Mouse (Mus musculus) CH12.LX (cell line): ENCODE measurements at regions not wholly inside any gene's neighbourhood (a gene's known extent, or its start where the extent isn't known, plus 50 kb on each side); places are given as distances from the start of the nearest gene placed in this dataset.

Experiments used
- CTCF ChIP-seq, 2 experiments: IDR thresholded peaks in 1 of 2; conservative IDR thresholded peaks in 1 of 2; 2 replicates each; pipeline ENCODE4 v1.5.1; 2011 to 2012; ENCODE audit warnings: low read depth in 2 of 2, low read length in 2 of 2, improper control_type of control experiment in 1 of 2, inconsistent platforms in 1 of 2, mild to moderate bottlenecking in 1 of 2, moderate library complexity in 1 of 2
- EP300 ChIP-seq: IDR thresholded peaks from 2 replicates; pipeline ENCODE4 v1.6.1; 2011; ENCODE audit warnings: low read length, improper control_type of control experiment
- HCFC1 ChIP-seq: IDR thresholded peaks from 2 replicates; pipeline ENCODE4 v1.6.1; 2012; ENCODE audit warnings: low read depth, mild to moderate bottlenecking, inconsistent platforms, low read length, improper control_type of control experiment
- MAX ChIP-seq: IDR thresholded peaks from 2 replicates; pipeline ENCODE4 v1.6.1; 2011; ENCODE audit warnings: low read length, improper control_type of control experiment
- MEF2A ChIP-seq: IDR thresholded peaks from 2 replicates; pipeline ENCODE4 v1.6.1; 2014; ENCODE audit warnings: low read depth, mild to moderate bottlenecking, inconsistent platforms, low read length, improper control_type of control experiment, borderline replicate concordance
- MXI1 ChIP-seq: IDR thresholded peaks from 2 replicates; pipeline ENCODE4 v1.6.1; 2011; ENCODE audit warnings: mild to moderate bottlenecking, low read depth, low read length, improper control_type of control experiment
- MYC ChIP-seq: IDR thresholded peaks from 2 replicates; pipeline ENCODE4 v1.6.1; 2011; ENCODE audit warnings: low read depth, mild to moderate bottlenecking, improper control_type of control experiment, low read length
- POLR2A ChIP-seq: IDR thresholded peaks from 2 replicates; pipeline ENCODE4 v1.6.1; 2011; ENCODE audit warnings: low read depth, mild to moderate bottlenecking, improper control_type of control experiment, low read length
- RAD21 ChIP-seq: IDR thresholded peaks from 2 replicates; pipeline ENCODE4 v1.6.1; 2011; ENCODE audit warnings: low read depth, mild to moderate bottlenecking, low read length, improper control_type of control experiment, moderate library complexity
- TBP ChIP-seq: conservative IDR thresholded peaks from 2 replicates; pipeline ENCODE4 v1.6.1; 2011; ENCODE audit warnings: low read depth, low read length, improper control_type of control experiment
- ZC3H11A ChIP-seq: IDR thresholded peaks from 2 replicates; pipeline ENCODE4 v1.6.1; 2012; ENCODE audit warnings: low read depth, mild to moderate bottlenecking, inconsistent platforms, low read length, improper control_type of control experiment

DNA sequence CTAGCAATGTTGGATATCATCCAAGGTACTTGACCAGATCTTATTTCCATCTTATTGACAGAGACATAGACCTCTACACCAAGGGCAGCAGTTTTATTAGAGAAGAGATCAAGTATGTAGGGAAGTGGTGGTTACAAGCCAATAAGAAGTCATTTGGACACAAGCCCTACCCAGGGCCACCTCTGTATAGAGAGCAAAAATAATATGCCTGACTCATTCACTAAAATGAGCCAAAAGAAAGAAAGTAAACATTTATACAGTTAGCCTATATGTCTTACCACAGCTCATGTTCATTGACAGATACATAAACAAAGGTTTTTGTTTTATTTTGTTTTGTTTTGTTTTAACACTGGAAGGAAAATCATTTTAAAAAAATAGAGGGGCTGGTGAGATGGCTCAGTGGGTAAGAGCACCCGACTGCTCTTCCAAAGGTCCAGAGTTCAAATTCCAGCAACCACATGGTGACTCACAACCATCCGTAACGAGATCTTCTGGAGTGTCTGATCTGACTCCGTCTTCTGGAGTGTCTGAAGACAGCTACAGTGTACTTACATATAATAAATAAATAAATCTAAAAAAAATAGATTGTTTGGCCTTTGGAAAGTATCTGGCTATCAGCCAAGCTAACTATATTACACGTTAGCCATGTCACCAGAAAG is 76.9 kb downstream of the Rlim start:
- TF ChIP-seq POLR2A, result no peak
- TF ChIP-seq ZC3H11A, result no peak
- TF ChIP-seq CTCF (conservative IDR thresholded peaks at IDR 0.05 in 1 of 2, IDR thresholded peaks at IDR 0.05 in 1 of 2; ENCODE audit: low read depth in 2 of 2, low read length in 2 of 2), result no peak
- no peak for TF ChIP-seq MXI1
- TF ChIP-seq RAD21, result no peak
- TF ChIP-seq HCFC1, result no peak
- TF ChIP-seq MAX, result no peak
- no peak for TF ChIP-seq EP300
- TF ChIP-seq MEF2A, result no peak
- TF ChIP-seq MYC, result no peak
- TF ChIP-seq TBP, result no peak
